Mouse (Mus musculus): Measurements from ENCODE around the gene Unc13c.

GRCm38 (mm10) chr9:73753480-73753879 lies 215.3 kb downstream of the Unc13c start:
- TF ChIP-seq CTCF (IDR thresholded peaks at IDR 0.05) (no peak), EP300 (IDR thresholded peaks at IDR 0.05) (no peak)

Measured in lung, postnatal 0 days (tissue).